Mouse (Mus musculus): ENCODE measurements around the gene Spata9.

The Spata9 gene

GRCm38 (mm10) chr13:75992169-75993028 is 25.4 kb downstream of the Spata9 start:
- no peak for DNase-seq

- DNase-seq = no peak
Measured at GRCm38 (mm10) chr13:76003272-76003671, 36.3 kb downstream of the Spata9 start.

- no peak for DNase-seq
Measured at GRCm38 (mm10) chr13:76014511-76014910, 47.6 kb downstream of the Spata9 start.

GRCm38 (mm10) chr13:76017465-76017864 is 50.5 kb downstream of the Spata9 start:
- DNase-seq = no peak

- peak; percentile 98 for DNase-seq
Measured at GRCm38 (mm10) chr13:76017974-76018843, 51.3 kb downstream of the Spata9 start, which contains the start of gene Rfesd. Rfesd (minus strand) TSS chr13:76018719.

GRCm38 (mm10) chr13:76018844-76019400 is 52.0 kb downstream of the Spata9 start:
- DNase-seq = no peak

GRCm38 (mm10) chr13:76021782-76022181 is 54.8 kb downstream of the Spata9 start:
- no peak for DNase-seq

- no peak for DNase-seq
Measured at GRCm38 (mm10) chr13:76024588-76024987, 57.6 kb downstream of the Spata9 start.

- DNase-seq = no peak
Measured at GRCm38 (mm10) chr13:76042455-76042854, 75.5 kb downstream of the Spata9 start.

GRCm38 (mm10) chr13:76044971-76045370 is 78.0 kb downstream of the Spata9 start:
- DNase-seq = no peak
